Mouse (Mus musculus): Measurements from ENCODE around the gene Ppp2r2c.

Gene Ppp2r2c

DNA sequence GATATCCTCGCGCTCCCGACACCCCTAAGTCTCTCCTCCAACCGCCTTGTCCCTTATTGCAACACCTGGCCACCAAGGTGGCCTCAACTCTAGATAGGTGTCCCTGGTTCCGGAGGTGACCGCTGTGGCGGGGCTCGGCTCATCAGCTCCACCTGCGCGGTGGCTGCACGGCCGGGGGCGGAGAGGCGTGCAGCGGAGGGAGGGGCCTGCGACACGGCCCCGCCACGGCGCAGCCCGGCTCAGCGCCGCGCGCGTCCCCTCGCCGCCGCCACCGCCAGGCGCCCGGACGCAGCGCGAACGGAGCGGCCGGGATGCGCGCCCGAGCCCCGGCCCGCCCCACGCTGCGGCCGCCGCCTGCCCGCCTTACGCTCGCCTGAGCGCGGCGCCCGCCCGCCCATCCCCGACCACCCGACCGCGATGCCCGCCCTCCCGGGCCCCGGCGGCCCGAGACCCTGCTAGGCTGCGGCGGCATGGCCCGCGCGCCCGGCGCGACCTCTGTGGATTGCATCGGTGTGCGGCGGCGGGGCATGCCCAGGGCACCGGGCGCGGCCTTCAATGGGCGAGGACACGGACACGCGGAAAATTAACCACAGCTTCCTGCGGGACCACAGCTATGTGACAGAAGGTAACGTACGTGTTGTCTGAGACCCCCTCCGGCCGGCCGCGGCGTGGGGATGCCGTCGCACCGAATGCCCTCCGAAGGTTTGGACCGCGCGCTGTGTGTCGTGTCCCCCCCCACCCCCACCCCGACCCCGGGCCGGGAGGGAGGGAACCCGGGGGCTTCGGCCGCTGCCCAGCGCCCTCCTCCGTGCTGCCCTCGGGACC, at the start of gene Ppp2r2c:
Ppp2r2c (plus strand) TSS at position 248 of the 825 bp plus-strand sequence.
- no peak for DNase-seq (ENCODE audit: low read depth, low spot score)

DNA sequence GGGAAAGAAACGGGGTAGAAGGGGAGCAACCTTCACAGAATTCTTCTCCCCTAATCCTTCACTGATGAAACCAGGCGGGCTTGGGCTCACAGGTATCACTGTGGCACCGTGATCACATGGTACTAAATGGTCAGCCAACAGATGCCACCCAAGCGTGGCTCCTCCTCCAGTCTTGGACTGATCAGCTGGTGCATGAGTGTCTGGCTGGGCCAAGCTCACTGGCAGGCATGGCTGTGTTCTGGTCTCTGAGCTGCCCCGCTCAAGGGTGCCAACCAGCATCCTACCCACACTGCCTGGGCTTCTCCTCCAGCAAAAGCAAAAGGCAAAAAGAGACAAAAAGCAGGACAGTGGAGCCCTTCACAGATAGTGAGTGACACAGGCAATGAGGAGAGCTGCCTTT, 48.6 kb upstream of the Ppp2r2c start:
- no peak for DNase-seq (ENCODE audit: low read depth, low spot score)

- peak; percentile 58 for DNase-seq (ENCODE audit: low read depth, low spot score)
Observed at GRCm38 (mm10) chr5:36820142-36820541, 48.2 kb upstream of the Ppp2r2c start.

GRCm38 (mm10) chr5:36822907-36823306, 45.4 kb upstream of the Ppp2r2c start:
- DNase-seq (ENCODE audit: low read depth, low spot score), result no peak

DNA sequence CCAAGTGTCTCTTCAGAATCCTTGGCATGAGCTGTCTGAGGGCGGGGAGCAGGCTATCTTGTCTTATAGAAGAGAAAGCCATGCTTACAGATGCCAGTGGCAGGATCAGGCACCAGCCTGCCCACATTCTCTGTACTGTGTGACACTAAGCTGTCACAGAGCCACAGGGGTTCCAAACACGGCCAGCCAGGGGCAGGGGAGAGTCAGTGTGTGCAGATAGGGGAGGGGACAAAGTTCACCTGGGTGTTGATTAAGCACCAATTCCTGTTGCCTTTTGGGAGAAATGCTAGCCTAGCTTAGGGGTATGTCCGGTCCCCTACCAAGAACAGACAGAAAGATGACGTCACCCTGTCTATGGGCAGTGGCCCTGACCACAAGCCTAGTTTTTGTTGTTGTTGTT, 39.2 kb upstream of the Ppp2r2c start:
- DNase-seq (ENCODE audit: low read depth, low spot score), result no peak

DNA sequence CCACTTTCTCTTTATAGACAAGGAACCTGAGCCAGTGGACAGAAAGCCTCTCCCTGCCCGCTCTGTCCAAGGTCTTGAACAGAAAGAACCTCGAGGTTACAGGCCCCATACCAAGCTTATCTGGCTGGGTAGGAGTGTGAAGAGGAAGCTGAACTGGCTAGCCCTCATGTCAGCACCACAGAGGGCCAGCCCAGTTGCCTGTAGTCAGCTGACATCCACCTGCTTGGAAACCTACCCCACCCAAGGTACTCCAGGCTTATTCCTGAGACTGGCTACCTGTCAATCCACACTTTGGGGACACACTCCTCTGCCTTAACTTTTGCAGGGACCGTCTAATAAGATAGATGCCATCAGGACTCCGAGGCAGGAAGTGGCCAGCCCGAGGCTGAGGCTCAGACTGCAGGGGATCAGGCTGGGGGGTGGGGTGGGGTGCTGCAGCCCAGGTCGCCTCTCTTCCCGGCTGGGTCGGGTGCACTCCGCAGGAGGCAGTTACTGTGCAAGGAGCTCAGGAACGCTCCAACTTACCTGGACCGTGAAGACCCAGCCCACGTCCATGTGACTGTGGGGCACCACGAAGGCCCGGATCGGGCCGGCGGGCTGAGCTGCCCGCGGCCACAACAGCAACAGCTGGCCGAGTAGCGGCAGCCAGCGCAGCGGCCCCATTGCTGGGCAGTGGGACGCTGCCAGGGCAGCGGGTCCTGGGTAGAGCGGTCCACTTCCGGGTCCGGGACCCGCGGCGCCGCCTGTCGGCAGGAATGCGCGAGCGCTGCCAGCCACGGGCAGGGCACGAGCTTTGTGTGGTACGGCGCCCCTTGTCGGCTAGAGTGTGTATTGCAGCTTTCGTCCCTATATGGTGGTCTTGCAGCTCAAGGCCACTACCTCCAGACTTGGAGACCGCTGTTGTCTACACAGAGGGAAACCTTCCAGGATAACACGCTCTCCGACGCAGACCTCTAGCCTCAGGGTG, 38.1 kb upstream of the Ppp2r2c start, which contains the start of gene Man2b2:
Man2b2 (minus strand) TSS at position 741 of the 967 bp plus-strand sequence.
- peak; percentile 94 for DNase-seq (ENCODE audit: low read depth, low spot score)

- no peak for DNase-seq (ENCODE audit: low read depth, low spot score)
Observed at GRCm38 (mm10) chr5:36831272-36831671, 37.0 kb upstream of the Ppp2r2c start.

- peak; percentile 83 for DNase-seq (ENCODE audit: low read depth, low spot score)
Observed at GRCm38 (mm10) chr5:36835933-36836332, 32.4 kb upstream of the Ppp2r2c start.

DNA sequence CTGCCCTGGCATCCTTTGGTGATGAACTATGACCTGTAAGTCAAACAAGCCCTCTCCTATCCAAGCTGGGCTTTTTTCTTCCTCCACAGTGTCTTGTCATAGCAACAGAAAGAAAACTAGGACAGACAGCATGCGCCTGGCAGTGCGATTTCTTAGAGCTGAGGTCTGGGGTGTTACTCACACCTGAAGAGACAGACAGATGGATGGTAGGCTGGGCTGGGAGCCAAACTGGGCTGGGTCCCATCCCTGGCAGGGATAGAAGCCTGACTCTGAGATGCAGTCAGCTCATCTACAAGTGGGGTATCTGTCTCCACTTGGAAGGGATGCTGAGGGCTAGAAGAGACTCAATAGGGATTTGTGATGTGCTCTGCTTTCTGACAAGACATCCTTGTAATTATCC, 29.3 kb upstream of the Ppp2r2c start:
- no peak for DNase-seq (ENCODE audit: low read depth, low spot score)

GRCm38 (mm10) chr5:36839602-36840001, 28.7 kb upstream of the Ppp2r2c start:
- no peak for DNase-seq (ENCODE audit: low read depth, low spot score)

DNA sequence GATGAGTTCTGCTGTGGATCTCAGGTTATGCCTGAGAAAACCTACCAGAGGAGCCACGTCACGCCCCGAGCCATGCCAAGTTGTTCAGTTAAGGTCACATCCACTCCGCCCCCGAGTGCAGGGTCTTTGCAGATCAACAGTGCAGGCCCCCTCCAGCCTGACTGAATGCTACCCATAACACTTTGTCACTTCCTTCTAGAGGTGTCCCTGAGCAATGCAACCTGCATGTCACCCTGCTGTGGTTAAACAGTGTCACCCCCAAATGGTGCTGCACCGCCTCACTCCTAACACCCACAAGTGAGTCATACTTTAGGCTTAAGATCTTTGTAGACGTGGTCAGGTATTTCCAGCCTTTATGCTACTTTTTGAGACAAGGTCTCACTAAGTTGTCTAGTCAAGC, 28.2 kb upstream of the Ppp2r2c start:
- DNase-seq (ENCODE audit: low read depth, low spot score), result no peak

GRCm38 (mm10) chr5:36841701-36842100, 26.6 kb upstream of the Ppp2r2c start:
- no peak for DNase-seq (ENCODE audit: low read depth, low spot score)

DNA sequence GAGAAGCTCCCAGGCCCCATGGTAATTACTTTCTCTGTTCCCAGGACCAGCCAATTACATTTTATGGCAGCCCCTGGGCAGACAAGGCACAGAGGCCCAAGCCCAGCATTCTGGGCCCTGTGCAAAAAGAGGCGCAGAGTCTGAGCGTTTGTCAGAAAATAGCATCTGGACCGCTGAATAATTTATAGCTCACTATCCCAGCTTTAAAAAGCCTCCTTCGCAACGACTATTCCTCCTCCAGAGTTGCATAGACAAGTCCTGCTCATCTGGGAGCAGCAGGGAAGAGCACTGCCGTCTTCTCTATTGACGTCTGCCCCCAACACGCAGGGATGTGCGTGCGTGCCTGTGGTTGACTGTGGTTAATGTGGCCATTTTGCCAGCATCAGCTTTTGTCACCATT, 23.8 kb upstream of the Ppp2r2c start:
- DNase-seq (ENCODE audit: low read depth, low spot score), result no peak

GRCm38 (mm10) chr5:36851572-36851971, 16.7 kb upstream of the Ppp2r2c start:
- DNase-seq (ENCODE audit: low read depth, low spot score), result no peak

DNA sequence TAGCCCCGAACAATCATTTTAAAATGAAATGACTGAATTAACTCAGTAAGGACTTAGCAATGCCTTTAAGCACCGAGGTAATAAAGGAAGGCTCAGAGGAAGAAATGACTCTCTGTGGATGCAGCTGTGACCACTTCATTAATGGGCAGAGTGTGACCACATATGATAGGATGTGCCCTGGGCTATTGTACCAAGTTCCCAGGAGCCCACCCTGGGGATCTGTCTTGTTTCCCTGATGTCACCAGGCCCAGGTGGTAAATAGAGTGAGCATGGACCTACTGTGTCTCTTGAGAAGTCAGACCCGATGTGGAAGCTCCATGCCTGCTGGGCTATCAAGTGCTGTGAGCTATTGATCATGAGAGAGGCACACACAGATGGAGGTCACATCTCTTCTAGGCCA, 13.1 kb upstream of the Ppp2r2c start:
- no peak for DNase-seq (ENCODE audit: low read depth, low spot score)

DNA sequence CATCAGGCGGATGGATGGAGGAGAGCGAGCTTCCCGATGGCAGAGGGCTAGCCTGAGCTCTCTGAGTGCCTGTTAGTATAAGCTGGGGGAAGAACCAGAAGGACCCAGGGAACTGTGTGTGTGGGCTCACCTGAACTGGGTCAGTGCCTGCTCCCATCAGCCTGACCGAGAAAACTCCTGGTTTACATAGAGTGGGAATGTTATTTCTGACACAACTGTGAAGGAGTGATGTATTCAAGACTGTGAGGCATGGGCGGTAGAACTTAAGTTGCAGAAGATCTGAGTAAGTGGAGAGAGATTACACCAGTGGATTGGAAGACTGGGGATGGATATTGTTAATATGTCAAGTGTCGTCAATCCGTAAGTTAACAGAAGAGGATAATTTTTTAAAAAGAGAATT, 11.8 kb upstream of the Ppp2r2c start:
- no peak for DNase-seq (ENCODE audit: low read depth, low spot score)

GRCm38 (mm10) chr5:36857546-36857945, 10.8 kb upstream of the Ppp2r2c start:
- DNase-seq (ENCODE audit: low read depth, low spot score), result no peak

DNA sequence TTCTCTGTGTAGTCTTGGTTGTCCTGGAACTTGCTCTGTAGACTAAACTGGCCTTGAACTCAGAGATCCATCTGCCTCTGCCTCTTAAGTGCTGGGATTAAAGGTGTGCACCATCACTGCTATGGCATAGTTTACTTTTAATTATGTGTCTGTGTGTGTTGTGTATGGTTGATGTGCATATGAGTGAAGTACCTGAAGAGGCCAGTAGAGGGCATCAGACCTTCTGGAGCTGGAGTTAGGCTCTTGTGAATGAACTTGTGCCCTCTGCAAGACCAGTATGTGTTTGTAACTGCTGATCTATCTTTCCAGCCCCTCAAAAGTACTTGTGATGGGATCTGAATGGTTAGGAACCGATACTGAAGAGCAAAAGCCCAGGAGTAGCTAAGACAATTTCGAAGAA, 7.2 kb upstream of the Ppp2r2c start:
- no peak for DNase-seq (ENCODE audit: low read depth, low spot score)

DNA sequence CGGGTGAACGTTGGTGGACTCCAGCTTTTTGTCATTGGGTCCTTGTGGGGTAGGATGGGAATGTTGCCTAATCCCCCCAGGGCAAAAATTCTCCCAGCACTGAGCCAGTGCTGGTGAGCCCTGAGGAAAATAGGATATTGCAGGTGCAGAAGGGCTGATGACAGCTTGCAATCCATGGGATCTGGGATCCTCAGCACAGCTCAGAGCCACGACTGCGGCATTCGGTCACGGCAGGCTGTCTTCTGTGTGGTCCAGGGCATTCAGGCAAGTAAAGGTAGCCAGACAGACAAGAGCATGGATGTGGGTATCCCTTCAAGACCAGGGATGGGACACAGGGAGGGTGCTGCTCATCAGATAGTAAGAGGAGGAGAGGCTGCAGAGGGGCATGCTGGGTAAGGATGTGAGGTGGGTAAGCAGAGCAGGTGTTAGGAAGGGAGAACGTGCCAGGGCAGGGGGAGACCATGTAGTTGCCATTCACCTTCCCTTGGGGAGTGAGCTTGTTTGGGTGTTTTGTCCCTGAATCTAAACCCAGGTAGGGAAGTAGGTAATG, 1.5 kb upstream of the Ppp2r2c start:
- no peak for DNase-seq (ENCODE audit: low read depth, low spot score)

- no peak for DNase-seq (ENCODE audit: low read depth, low spot score)
Observed at GRCm38 (mm10) chr5:36867561-36867960, 752 bp upstream of the Ppp2r2c start.

DNA sequence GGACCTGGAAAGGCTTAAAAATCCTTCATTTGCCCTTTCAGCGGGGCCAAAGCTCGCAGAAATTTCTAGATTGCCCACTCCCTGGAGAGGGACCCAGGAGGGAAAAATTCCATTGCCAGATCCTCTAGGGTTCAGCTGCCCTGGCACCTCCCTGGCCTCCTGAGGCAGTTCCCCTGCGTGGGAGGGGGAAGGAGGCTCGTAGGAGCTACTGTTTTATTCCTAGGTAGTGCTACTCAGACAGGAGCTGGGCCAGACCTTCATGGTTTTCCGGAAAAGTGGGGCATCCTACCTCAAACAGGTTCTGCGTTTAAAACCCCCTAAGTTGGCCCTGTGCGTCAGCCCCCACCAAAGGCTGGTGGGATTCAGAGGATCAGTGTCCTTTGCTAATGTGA, 869 bp downstream of the Ppp2r2c start:
- DNase-seq (ENCODE audit: low read depth, low spot score), result no peak

- DNase-seq (ENCODE audit: low read depth, low spot score), result peak; percentile 47
Observed at GRCm38 (mm10) chr5:36869578-36870236, 1.4 kb downstream of the Ppp2r2c start.
